Mouse (Mus musculus): ENCODE data around the gene Aim2.
"Not testable (repeated sequence)": the region's sequence is repeated elsewhere in the genome, so short reads cannot be mapped to it uniquely, and the experiment has no call there.

The Aim2 gene

GRCm38 (mm10) chr1:173350372-173350957 is at the start of gene Aim2:
TSS of gene Aim2 (plus strand) at chr1:173350879.
- no peak for DNase-seq (ENCODE audit: low spot score)

- not testable (repeated sequence) for DNase-seq (ENCODE audit: low spot score)
Observed at GRCm38 (mm10) chr1:173302795-173303194, 47.9 kb upstream of the Aim2 start.

GRCm38 (mm10) chr1:173313535-173314050 is 37.1 kb upstream of the Aim2 start:
- DNase-seq (ENCODE audit: low spot score), result not testable (repeated sequence)

GRCm38 (mm10) chr1:173315725-173316124 is 35.0 kb upstream of the Aim2 start:
- no peak for DNase-seq (ENCODE audit: low spot score)

- no peak for DNase-seq (ENCODE audit: low spot score)
Observed at GRCm38 (mm10) chr1:173317925-173318477, 32.7 kb upstream of the Aim2 start.

- DNase-seq (ENCODE audit: low spot score), result no peak
Observed at GRCm38 (mm10) chr1:173321593-173322248, 29.0 kb upstream of the Aim2 start.

- DNase-seq (ENCODE audit: low spot score), result no peak
Observed at GRCm38 (mm10) chr1:173322249-173322627, 28.4 kb upstream of the Aim2 start.

- DNase-seq (ENCODE audit: low spot score), result no peak
Observed at GRCm38 (mm10) chr1:173323839-173324585, 26.7 kb upstream of the Aim2 start.

GRCm38 (mm10) chr1:173324961-173325360 is 25.7 kb upstream of the Aim2 start:
- DNase-seq (ENCODE audit: low spot score), result no peak

GRCm38 (mm10) chr1:173325395-173325794 is 25.3 kb upstream of the Aim2 start:
- DNase-seq (ENCODE audit: low spot score), result no peak

- DNase-seq (ENCODE audit: low spot score), result no peak
Observed at GRCm38 (mm10) chr1:173326552-173326951, 24.1 kb upstream of the Aim2 start.

GRCm38 (mm10) chr1:173328446-173328845 is 22.2 kb upstream of the Aim2 start:
- DNase-seq (ENCODE audit: low spot score), result no peak

GRCm38 (mm10) chr1:173329185-173329584 is 21.5 kb upstream of the Aim2 start:
- DNase-seq (ENCODE audit: low spot score), result no peak

- DNase-seq (ENCODE audit: low spot score), result no peak
Observed at GRCm38 (mm10) chr1:173329743-173330142, 20.9 kb upstream of the Aim2 start.

- no peak for DNase-seq (ENCODE audit: low spot score)
Observed at GRCm38 (mm10) chr1:173332418-173332817, 18.3 kb upstream of the Aim2 start.

GRCm38 (mm10) chr1:173333312-173334253 is 17.1 kb upstream of the Aim2 start, which contains the start of gene Ackr1:
TSS of gene Ackr1 (minus strand) at chr1:173333750.
- no peak for DNase-seq (ENCODE audit: low spot score)

GRCm38 (mm10) chr1:173335903-173336302 is 14.8 kb upstream of the Aim2 start:
- DNase-seq (ENCODE audit: low spot score), result no peak

GRCm38 (mm10) chr1:173337008-173337407 is 13.7 kb upstream of the Aim2 start:
- no peak for DNase-seq (ENCODE audit: low spot score)

- DNase-seq (ENCODE audit: low spot score), result peak; percentile 9
Observed at GRCm38 (mm10) chr1:173339543-173339942, 11.1 kb upstream of the Aim2 start.

GRCm38 (mm10) chr1:173342425-173342824 is 8.3 kb upstream of the Aim2 start:
- DNase-seq (ENCODE audit: low spot score), result no peak

GRCm38 (mm10) chr1:173343934-173344333 is 6.7 kb upstream of the Aim2 start:
- no peak for DNase-seq (ENCODE audit: low spot score)

Measured in ovary, postnatal 10 days (tissue).